Mouse (Mus musculus): ENCODE data around the gene Entr1. TPM values are rescaled to one million over a fixed set of nuclear protein-coding genes. Genes with fewer than 3 reads are reported as not detected.
A peak's percentile ranks its signal among the peaks of the same experiment; 100 is the strongest.

The Entr1 gene
- total RNA-seq, 2 experiments from 2014 or later: 146 to 163 TPM

DNA sequence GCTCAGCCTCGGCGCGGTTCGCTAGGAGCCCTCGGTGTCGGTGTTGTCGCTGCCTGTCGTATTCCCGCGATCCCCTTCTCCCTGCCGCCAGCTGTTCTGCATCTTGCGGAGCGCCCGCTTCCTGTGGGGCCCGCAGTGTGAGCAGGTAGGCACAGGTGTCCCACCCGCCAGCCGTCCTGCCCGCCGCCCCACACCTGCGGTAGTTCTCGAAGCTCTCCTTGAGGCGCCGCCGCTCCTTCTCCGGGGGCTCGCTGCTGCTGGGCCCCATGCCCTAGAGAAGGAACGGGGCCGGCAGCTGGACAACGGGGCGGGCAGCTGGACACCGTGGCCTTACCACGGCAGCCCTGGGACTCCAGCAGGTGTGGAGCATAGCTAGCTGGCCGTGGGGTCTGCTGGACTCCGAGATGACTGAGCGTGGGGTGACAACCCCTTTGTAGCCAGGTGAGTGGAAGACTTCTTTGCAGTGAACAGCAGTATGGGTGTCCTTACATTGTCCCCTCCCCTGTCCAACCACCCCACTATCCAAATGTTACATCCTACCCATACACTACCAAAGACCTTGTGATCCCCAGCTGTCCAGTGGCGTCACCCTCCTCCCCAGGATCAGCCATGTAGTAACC lies 36.7 kb downstream of the Entr1 start:
- peak in 1 of 2 experiments; percentile 54 for DNase-seq (ENCODE audit: low spot score in 2 of 2)
- intact Hi-C loops (cut with DNase I): loop anchor here (1.0 to 2.0 kb wide), 2 partner anchors 27 to 52 kb away; no protein-coding TSS in a partner anchor

GRCm38 (mm10) chr2:26351358-26352290 lies 37.5 kb downstream of the Entr1 start, which contains the start of gene Dnlz:
TSS of gene Dnlz (minus strand) at chr2:26352110.
- peak; percentile 93 to 96 for DNase-seq (ENCODE audit: low spot score in 2 of 2)
- intact Hi-C loops (cut with DNase I): loop anchor here (1.0 to 2.0 kb wide), 2 partner anchors 26 to 51 kb away; no protein-coding TSS in a partner anchor

- intact Hi-C loops (cut with DNase I): no loop called here
- DNase-seq (ENCODE audit: low spot score in 2 of 2): no peak
Measured at GRCm38 (mm10) chr2:26348241-26348640, 40.9 kb downstream of the Entr1 start.

DNA sequence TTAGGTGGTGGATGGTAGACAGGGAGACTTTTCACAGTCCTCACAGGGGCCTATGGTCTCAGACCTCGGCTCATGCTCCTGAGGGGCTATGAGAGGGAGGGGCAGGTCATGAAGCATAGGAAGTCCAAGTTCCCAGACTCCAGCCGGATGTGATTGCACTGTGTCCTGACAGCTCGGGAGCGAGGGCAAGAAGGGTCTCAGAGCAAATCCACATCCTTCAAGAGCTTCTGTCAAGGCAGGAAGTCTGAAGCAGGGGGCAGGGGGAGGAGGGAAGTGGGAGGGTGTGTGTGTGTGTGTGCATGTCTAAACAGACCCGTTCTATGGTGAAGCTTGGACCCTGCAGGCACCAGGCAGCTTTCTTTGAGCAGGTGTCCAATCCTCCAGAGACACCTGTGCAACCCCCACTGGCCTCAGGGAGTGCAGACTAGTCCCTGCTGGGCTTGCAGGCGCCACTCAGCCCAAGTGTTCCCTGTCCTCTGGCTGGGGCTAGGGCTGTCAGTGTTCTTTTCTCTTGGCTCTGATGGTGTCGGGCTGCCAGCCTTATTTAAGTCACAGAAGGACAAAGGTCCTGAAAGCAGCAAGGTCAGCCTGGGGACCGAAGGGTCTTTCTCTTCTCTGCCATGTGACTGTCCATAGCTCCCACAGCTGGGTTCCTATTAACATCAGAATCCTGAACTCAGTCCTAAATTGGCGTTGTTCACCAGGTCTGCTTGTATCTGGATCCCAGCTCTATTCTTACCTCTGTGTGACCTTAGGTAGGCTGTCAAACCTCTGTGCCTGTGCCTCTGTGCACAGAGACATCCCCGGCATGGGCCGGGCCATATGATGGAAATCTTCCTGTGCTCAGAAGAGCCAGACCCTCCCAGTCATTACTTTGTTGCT lies 46.3 kb downstream of the Entr1 start:
- intact Hi-C loops (cut with DNase I): no loop called here
- no peak for DNase-seq (ENCODE audit: low spot score in 2 of 2)

DNA sequence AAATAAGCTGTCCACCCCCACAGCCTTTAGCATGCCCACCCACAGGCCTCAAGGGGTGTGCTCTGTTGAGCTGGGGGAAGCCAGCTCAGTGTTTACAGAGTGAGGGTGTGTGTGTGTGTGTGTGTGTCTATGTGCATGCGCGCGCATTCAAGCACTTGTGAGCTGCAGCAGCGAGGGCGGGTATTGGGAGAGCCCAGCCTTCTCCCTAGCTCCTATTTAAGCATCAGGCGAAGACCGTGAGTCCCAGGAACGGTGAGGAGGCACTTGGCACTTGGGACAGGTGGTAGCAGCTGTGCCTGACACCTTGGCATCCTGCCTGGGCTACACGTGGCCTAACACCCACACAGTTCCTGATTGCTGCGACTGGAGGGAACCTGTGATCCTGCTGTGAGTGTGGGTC lies 47.1 kb downstream of the Entr1 start:
- intact Hi-C loops (cut with DNase I): no loop called here

GRCm38 (mm10) chr2:26341510-26341981 lies 47.6 kb downstream of the Entr1 start:
- DNase-seq (ENCODE audit: low spot score in 2 of 2): peak; percentile 36 to 82
- intact Hi-C loops (cut with DNase I): no loop called here

More for the DNA sequence above, 47.1 kb downstream of the Entr1 start:
- peak; percentile 82 to 88 for DNase-seq (ENCODE audit: low spot score in 2 of 2)

GRCm38 (mm10) chr2:26339204-26339551 lies 49.9 kb downstream of the Entr1 start:
- no peak for DNase-seq (ENCODE audit: low spot score in 2 of 2)
- intact Hi-C loops (cut with DNase I): no loop called here

- intact Hi-C loops (cut with DNase I): no loop called here
- no peak for DNase-seq (ENCODE audit: low spot score in 2 of 2)
Measured at GRCm38 (mm10) chr2:26338302-26339203, 50.6 kb downstream of the Entr1 start.

Other genes with a start within 250 kb of the Entr1 start
- under 1 TPM in 1 of 2 experiments, not detected in 1; 0.16 TPM for gene Lhx3, start 181.0 kb downstream of the Entr1 start, total RNA-seq (2021)
- gene Qsox2, start 151.8 kb downstream of the Entr1 start, total RNA-seq (2021): 10 to 100 TPM; 23.0 to 23.5 TPM
- 1 to 10 TPM in 1 of 2 experiments, under 1 TPM in 1; 0.57 to 4.3 TPM for gene Ccdc187, start 94.8 kb downstream of the Entr1 start, total RNA-seq (2021)
- gene Gpsm1, start 73.8 kb downstream of the Entr1 start, total RNA-seq (2021): 10 to 100 TPM; 48.7 to 51.4 TPM
- 10 to 100 TPM; 28.0 to 28.4 TPM for gene Dnlz, start 37.2 kb downstream of the Entr1 start, total RNA-seq (2021)
- 1 to 10 TPM; 2.6 to 3.3 TPM for gene Card9, start 28.4 kb downstream of the Entr1 start, total RNA-seq (2021)
- gene Snapc4, start 8.7 kb downstream of the Entr1 start, total RNA-seq (2021): 10 to 100 TPM; 56.9 to 67.7 TPM
- 10 to 100 TPM; 92.3 to 92.8 TPM for gene Pmpca, start within 50 bp of the Entr1 start, total RNA-seq (2021)
- gene Inpp5e, start 19.9 kb upstream of the Entr1 start, total RNA-seq (2021): 10 to 100 TPM; 19.9 to 22.4 TPM
- 10 to 100 TPM; 43.1 to 49.2 TPM for gene Sec16a, start 55.9 kb upstream of the Entr1 start, total RNA-seq (2021)
- 10 to 100 TPM; 17.4 to 28.9 TPM for gene Notch1, start 127.3 kb upstream of the Entr1 start, total RNA-seq (2021)
- 10 to 100 TPM; 68.0 to 81.4 TPM for gene Egfl7, start 190.7 kb upstream of the Entr1 start, total RNA-seq (2021)
- gene Gm20532, start 197.3 kb upstream of the Entr1 start, total RNA-seq (2021): not detected
- gene Agpat2, start 215.1 kb upstream of the Entr1 start, total RNA-seq (2021): 1 to 10 TPM in 1 of 2 experiments, under 1 TPM in 1; 0.85 to 1.2 TPM
- 10 to 100 TPM; 78.4 to 84.8 TPM for gene Fam69b, start 239.1 kb upstream of the Entr1 start, total RNA-seq (2021)